Mouse (Mus musculus): ENCODE results near the gene Lage3. TPM values are rescaled to one million over a fixed set of nuclear protein-coding genes. Genes with fewer than 3 reads are reported as not detected.

Lage3 gene
- total and polyA plus RNA-seq, 3 experiments = 52.7 to 88.1 TPM; not detected in 1

- Histone ChIP-seq H3K36me3 (ENCODE audit: control insufficient read depth in 1 of 2, insufficient read depth in 2 of 2, low read length in 2 of 2) (peaks cover 0 to 13% of the 10 kb centered on the region in 2 experiments), H3K27me3 (ENCODE audit: control insufficient read depth in 1 of 2, insufficient read depth in 2 of 2, low read length in 2 of 2) (no peaks in the 10 kb centered on the region), H3K4me3 (ENCODE audit: control insufficient read depth in 1 of 2, insufficient read depth in 1 of 2, low read depth in 2 of 2, low read length in 2 of 2) (peak overlapping the region; percentile 91 to 97), H3K9ac (ENCODE audit: control insufficient read depth, low read depth, low read length, poor library complexity, severe bottlenecking) (peak overlapping the region; percentile 98), H3K27ac (ENCODE audit: control insufficient read depth, low read depth, low read length) (no peak overlapping the region; the same call in 1 of the 2 replicates), H3K4me1 (ENCODE audit: control insufficient read depth in 1 of 2, insufficient read depth in 2 of 2, low read length in 2 of 2) (peaks cover 0 to 15% of the 10 kb centered on the region in 2 experiments; a peak in 2 of 4 replicates), H3K9me3 (replicated peaks; ENCODE audit: insufficient read depth, low read length) (no peaks in the 10 kb centered on the region), H3K79me2 (ENCODE audit: control insufficient read depth, insufficient read depth, low read length, poor library complexity) (peaks cover 12% of the 10 kb centered on the region)
- DNase-seq (ENCODE audit: low read depth, low spot score) = no peak
- TF ChIP-seq TBP (IDR thresholded peaks at IDR 0.05; ENCODE audit: low read depth, low read length) (no peak), HCFC1 (IDR thresholded peaks at IDR 0.05; ENCODE audit: low read depth, low read length) (no peak), SIN3A (IDR thresholded peaks at IDR 0.05; ENCODE audit: low read length) (no peak), CHD1 (IDR thresholded peaks at IDR 0.05; ENCODE audit: low read depth, low read length) (no peak), KAT2A (conservative IDR thresholded peaks at IDR 0.05; ENCODE audit: low read depth, low read length) (no peak), RCOR1 (IDR thresholded peaks at IDR 0.05; ENCODE audit: low read depth, low read length) (no peak), NELFE (IDR thresholded peaks at IDR 0.05; ENCODE audit: low read depth, low read length) (no peak), USF1 (IDR thresholded peaks at IDR 0.05; ENCODE audit: low read depth, low read length) (no peak), JUND (IDR thresholded peaks at IDR 0.05; ENCODE audit: low read depth, low read length) (no peak), MYC (IDR thresholded peaks at IDR 0.05; ENCODE audit: low read depth, low read length) (no peak), GATA1 (IDR thresholded peaks at IDR 0.05; ENCODE audit: low read depth, low read length) (no peak), GABPA (IDR thresholded peaks at IDR 0.05; ENCODE audit: low read depth, low read length) (no peak), MAZ (IDR thresholded peaks at IDR 0.05; ENCODE audit: low read depth, low read length) (no peak), BHLHE40 (IDR thresholded peaks at IDR 0.05; ENCODE audit: borderline replicate concordance, low read depth, low read length) (no peak), E2F4 (IDR thresholded peaks at IDR 0.05; ENCODE audit: borderline replicate concordance, low read depth, low read length) (no peak), ZKSCAN1 (IDR thresholded peaks at IDR 0.05; ENCODE audit: low read depth, low read length) (no peak), TCF12 (IDR thresholded peaks at IDR 0.05; ENCODE audit: low read depth, low read length) (no peak), ZMIZ1 (IDR thresholded peaks at IDR 0.05; ENCODE audit: low read depth, low read length) (no peak), RAD21 (IDR thresholded peaks at IDR 0.05; ENCODE audit: low read depth, low read length) (no peak), ZC3H11A (IDR thresholded peaks at IDR 0.05; ENCODE audit: low read depth, low read length) (no peak)
Observed at GRCm38 (mm10) chrX:74367512-74367911, 14.1 kb upstream of the Lage3 start.

- Histone ChIP-seq H3K79me2 (ENCODE audit: control insufficient read depth, insufficient read depth, low read length, poor library complexity) (no peaks in the 10 kb centered on the region), H3K4me3 (ENCODE audit: control insufficient read depth in 1 of 2, insufficient read depth in 1 of 2, low read depth in 2 of 2, low read length in 2 of 2) (no peak overlapping the region), H3K9me3 (replicated peaks; ENCODE audit: insufficient read depth, low read length) (no peaks in the 10 kb centered on the region), H3K27ac (ENCODE audit: control insufficient read depth, low read depth, low read length) (no peak overlapping the region), H3K4me1 (ENCODE audit: control insufficient read depth in 1 of 2, insufficient read depth in 2 of 2, low read length in 2 of 2) (no peaks in the 10 kb centered on the region), H3K27me3 (ENCODE audit: control insufficient read depth in 1 of 2, insufficient read depth in 2 of 2, low read length in 2 of 2) (no peaks in the 10 kb centered on the region), H3K9ac (ENCODE audit: control insufficient read depth, low read depth, low read length, poor library complexity, severe bottlenecking) (no peak overlapping the region), H3K36me3 (ENCODE audit: control insufficient read depth in 1 of 2, insufficient read depth in 2 of 2, low read length in 2 of 2) (no peaks in the 10 kb centered on the region)
- TF ChIP-seq SIN3A (IDR thresholded peaks at IDR 0.05; ENCODE audit: low read length) (no peak), USF2 (IDR thresholded peaks at IDR 0.05; ENCODE audit: borderline replicate concordance in 1 of 2, insufficient read depth in 1 of 2, low read depth in 1 of 2, low read length in 2 of 2) (no peak), MYC (IDR thresholded peaks at IDR 0.05; ENCODE audit: low read depth, low read length) (no peak), NRF1 (IDR thresholded peaks at IDR 0.05; ENCODE audit: insufficient read depth, low read depth, low read length, poor library complexity, severe bottlenecking) (no peak), MAX (IDR thresholded peaks at IDR 0.05; ENCODE audit: low read length) (no peak), POLR2AphosphoS5 (IDR thresholded peaks at IDR 0.05; ENCODE audit: borderline replicate concordance, low read depth, low read length) (no peak), RCOR1 (IDR thresholded peaks at IDR 0.05; ENCODE audit: low read depth, low read length) (no peak), MAFK (IDR thresholded peaks at IDR 0.05; ENCODE audit: borderline replicate concordance, low read depth, low read length) (no peak), USF1 (IDR thresholded peaks at IDR 0.05; ENCODE audit: low read depth, low read length) (no peak), HCFC1 (IDR thresholded peaks at IDR 0.05; ENCODE audit: low read depth, low read length) (no peak), TCF12 (IDR thresholded peaks at IDR 0.05; ENCODE audit: low read depth, low read length) (no peak), ZC3H11A (IDR thresholded peaks at IDR 0.05; ENCODE audit: low read depth, low read length) (no peak), POLR2AphosphoS2 (IDR thresholded peaks at IDR 0.05; ENCODE audit: low read length) (no peak), BHLHE40 (IDR thresholded peaks at IDR 0.05; ENCODE audit: borderline replicate concordance, low read depth, low read length) (no peak), MYB (IDR thresholded peaks at IDR 0.05; ENCODE audit: low read depth, low read length) (no peak)
- no peak for DNase-seq (ENCODE audit: low read depth, low spot score)
Observed at GRCm38 (mm10) chrX:74359171-74359570, 5.8 kb upstream of the Lage3 start.
